Mouse (Mus musculus): ENCODE results near the gene Cstb.
"Not testable (repeated sequence)": the region's sequence is repeated elsewhere in the genome, so short reads cannot be mapped to it uniquely, and the experiment has no call there.

Cstb gene

GRCm38 (mm10) chr10:78425181-78426041, at the start of gene Cstb:
Gene Cstb, plus strand, starts transcription at chr10:78425669.
- peak; percentile 92 for DNase-seq

GRCm38 (mm10) chr10:78378516-78378915, 47.0 kb upstream of the Cstb start:
- DNase-seq: no peak

- no peak for DNase-seq
These were observed 41.9 kb upstream of the Cstb start for GRCm38 (mm10) chr10:78383567-78383966.

GRCm38 (mm10) chr10:78385520-78385919, 39.9 kb upstream of the Cstb start:
- peak; percentile 72 for DNase-seq

GRCm38 (mm10) chr10:78388216-78388980, 37.1 kb upstream of the Cstb start:
- DNase-seq: peak; percentile 75

- no peak for DNase-seq
These were observed 34.4 kb upstream of the Cstb start for GRCm38 (mm10) chr10:78390982-78391470.

GRCm38 (mm10) chr10:78392072-78392471, 33.4 kb upstream of the Cstb start:
- peak; percentile 82 for DNase-seq

- no peak for DNase-seq
These were observed 30.1 kb upstream of the Cstb start for GRCm38 (mm10) chr10:78395377-78395776.

GRCm38 (mm10) chr10:78395819-78396624, 29.4 kb upstream of the Cstb start:
- DNase-seq: peak; percentile 96

- no peak for DNase-seq
These were observed 28.9 kb upstream of the Cstb start for GRCm38 (mm10) chr10:78396625-78396885.

- no peak for DNase-seq
These were observed 26.3 kb upstream of the Cstb start for GRCm38 (mm10) chr10:78399090-78399657.

- no peak for DNase-seq
These were observed 24.3 kb upstream of the Cstb start for GRCm38 (mm10) chr10:78401127-78401526.

- DNase-seq: no peak
These were observed 23.1 kb upstream of the Cstb start for GRCm38 (mm10) chr10:78402301-78402922.

GRCm38 (mm10) chr10:78406152-78406551, 19.3 kb upstream of the Cstb start:
- DNase-seq: no peak

- DNase-seq: no peak
These were observed 18.3 kb upstream of the Cstb start for GRCm38 (mm10) chr10:78407132-78407531.

- no peak for DNase-seq
These were observed 16.3 kb upstream of the Cstb start for GRCm38 (mm10) chr10:78409035-78409788.

- DNase-seq: no peak
These were observed 13.6 kb upstream of the Cstb start for GRCm38 (mm10) chr10:78411851-78412250.

GRCm38 (mm10) chr10:78412319-78413151, 12.9 kb upstream of the Cstb start, which contains the start of gene Rrp1:
Gene Rrp1, minus strand, starts transcription at chr10:78413043.
- peak; percentile 96 for DNase-seq

- DNase-seq: no peak
These were observed 12.3 kb upstream of the Cstb start for GRCm38 (mm10) chr10:78413152-78413520.

- DNase-seq: not testable (repeated sequence)
These were observed 10.5 kb upstream of the Cstb start for GRCm38 (mm10) chr10:78414936-78415335.

- DNase-seq: peak; percentile 73
These were observed 7.6 kb upstream of the Cstb start for GRCm38 (mm10) chr10:78417888-78418287.

Data from right cerebral cortex, adult 18-20 months (tissue).